Mouse (Mus musculus) frontal cortex, postnatal 36 days (tissue): ENCODE results near the gene Cish.

Experiments used
- DNase-seq, 2 experiments: peaks; one replicate each; pipeline ENCODE4 v3.0.0; 2022; ENCODE audit warnings: low spot score in 2 of 2

Cish gene

GRCm38 (mm10) chr9:107315791-107316190, 20.0 kb downstream of the Cish start:
- no peak for DNase-seq

- no peak for DNase-seq
Measured at GRCm38 (mm10) chr9:107322461-107323050, 26.7 kb downstream of the Cish start.

GRCm38 (mm10) chr9:107323558-107323957, 27.7 kb downstream of the Cish start:
- no peak for DNase-seq

GRCm38 (mm10) chr9:107324799-107325561, 29.2 kb downstream of the Cish start:
- DNase-seq: no peak

- no peak for DNase-seq
Measured at GRCm38 (mm10) chr9:107325904-107326303, 30.1 kb downstream of the Cish start.

- DNase-seq: no peak
Measured at GRCm38 (mm10) chr9:107327879-107328620, 32.2 kb downstream of the Cish start.

- DNase-seq: no peak
Measured at GRCm38 (mm10) chr9:107330791-107331190, 35.0 kb downstream of the Cish start.

- DNase-seq: no peak
Measured at GRCm38 (mm10) chr9:107333686-107334085, 37.9 kb downstream of the Cish start.

GRCm38 (mm10) chr9:107334356-107334755, 38.5 kb downstream of the Cish start:
- DNase-seq: no peak

- DNase-seq: no peak
Measured at GRCm38 (mm10) chr9:107335046-107335445, 39.2 kb downstream of the Cish start.

- DNase-seq: peak; percentile 62 to 77
Measured at GRCm38 (mm10) chr9:107335909-107336308, 40.1 kb downstream of the Cish start.

- DNase-seq: no peak
Measured at GRCm38 (mm10) chr9:107336386-107336785, 40.6 kb downstream of the Cish start.

GRCm38 (mm10) chr9:107338172-107338883, 42.5 kb downstream of the Cish start, which contains the start of gene Hemk1:
Gene Hemk1, minus strand, starts transcription at chr9:107338350.
- DNase-seq: peak; percentile 79 to 81

GRCm38 (mm10) chr9:107340267-107340859, 44.5 kb downstream of the Cish start, which contains the start of gene 6430571L13Rik:
Gene 6430571L13Rik, plus strand, starts transcription at chr9:107340602.
- peak; percentile 89 to 92 for DNase-seq

- no peak for DNase-seq
Measured at GRCm38 (mm10) chr9:107340911-107341645, 45.3 kb downstream of the Cish start.

- no peak for DNase-seq
Measured at GRCm38 (mm10) chr9:107342201-107342709, 46.4 kb downstream of the Cish start.

- no peak for DNase-seq
Measured at GRCm38 (mm10) chr9:107343146-107343943, 47.5 kb downstream of the Cish start.

- no peak for DNase-seq
Measured at GRCm38 (mm10) chr9:107344027-107344426, 48.2 kb downstream of the Cish start.

- DNase-seq: no peak
Measured at GRCm38 (mm10) chr9:107346081-107346480, 50.3 kb downstream of the Cish start.
